ENCODE assay signal across 15 mouse cellular contexts in genomic region chr10:17326724-17327123, GRCm38 (mm10).
"Had no signal": no experiment of that assay in that cellular context is flagged by ENCODE, and none has a peak within 500 bp of the region (broad histone marks: within the 10 kb centered on the region; RNA-seq: fewer than 3 reads in every experiment).

No protein-coding gene starts in this region.

- DNase-seq: kidney, adult 9 months; kidney, postnatal 36 days; liver; lung, adult 2 months; right cerebral cortex, postnatal 25 days; thymus, postnatal 4 days had no signal

- H3K9me3 ChIP-seq: limb, embryonic 12.5 days; liver, embryonic 15.5 days; midbrain, embryonic 10.5 days; neural tube, embryonic 13.5 days had no signal

- H3K4me3 ChIP-seq: limb, embryonic 12.5 days; liver, embryonic 15.5 days; midbrain, embryonic 10.5 days; neural tube, embryonic 13.5 days had no signal

- H3K9ac ChIP-seq: limb, embryonic 12.5 days; liver, embryonic 15.5 days; neural tube, embryonic 13.5 days had no signal

- H3K4me2 ChIP-seq: limb, embryonic 12.5 days; liver, embryonic 15.5 days; neural tube, embryonic 13.5 days had no signal

- ATAC-seq: lung, postnatal 0 days; midbrain, embryonic 16.5 days had no signal

- H3K36me3 ChIP-seq: limb, embryonic 12.5 days; liver, embryonic 15.5 days; midbrain, embryonic 10.5 days; neural tube, embryonic 13.5 days had no signal

- H3K27me3 ChIP-seq: limb, embryonic 12.5 days; liver, embryonic 15.5 days; neural tube, embryonic 13.5 days had no signal

- H3K27ac ChIP-seq: kidney, postnatal 0 days; limb, embryonic 12.5 days; liver, embryonic 15.5 days; macrophage; midbrain, embryonic 10.5 days; neural tube, embryonic 13.5 days; stomach, postnatal 0 days had no signal
